Mouse (Mus musculus): Measurements from ENCODE around the gene Rprd1b.

- TF ChIP-seq POLR2A (IDR thresholded peaks at IDR 0.05; ENCODE audit: extremely low read depth, insufficient read depth, low read length) (no peak), CTCF (IDR thresholded peaks at IDR 0.05; ENCODE audit: extremely low read depth, insufficient read depth, low read length) (no peak)
Observed at GRCm38 (mm10) chr2:158027855-158028353, 393 bp upstream of the Rprd1b start.

Data from cortical plate, adult 2 months (tissue).